Mouse (Mus musculus) hindbrain, embryonic 15.5 days (tissue): ENCODE measurements around the gene Iqsec2. TPM values are rescaled to one million over a fixed set of nuclear protein-coding genes. Genes with fewer than 3 reads are reported as not detected.
"Not testable (repeated sequence)": the region's sequence is repeated elsewhere in the genome, so short reads cannot be mapped to it uniquely, and the experiment has no call there.

Experiments used
- ATAC-seq: fragments of 200-750 bp; cut with Nextera tagmentation; 2 replicates; pipeline ENCODE4 v1.8.0; 2017; ENCODE audit warnings: low read depth, moderate number of reproducible peaks, moderate TSS enrichment; ENCODE audit not compliant: low FRiP score
- H3K27ac ChIP-seq: fragments of 300-500 bp; sonication (generic); replicated peaks from 2 replicates; pipeline ENCODE4 v1.5.1; 2015; ENCODE audit warnings: mild to moderate bottlenecking, inconsistent platforms
- H3K27me3 ChIP-seq: fragments of 300-500 bp; sonication (generic); 2 replicates; pipeline ENCODE4 v1.6.1; 2015; ENCODE audit warnings: control low read depth, inconsistent platforms
- H3K36me3 ChIP-seq: fragments of 300-500 bp; sonication (generic); 2 replicates; pipeline ENCODE4 v1.6.1; 2015; ENCODE audit warnings: control low read depth, inconsistent platforms
- H3K4me1 ChIP-seq: fragments of 300-500 bp; sonication (generic); replicated peaks from 2 replicates; pipeline ENCODE4 v1.6.1; 2015; ENCODE audit warnings: control low read depth, inconsistent platforms
- H3K4me2 ChIP-seq: fragments of 300-500 bp; sonication (generic); 2 replicates; pipeline ENCODE4 v1.6.1; 2015; ENCODE audit warnings: moderate library complexity, mild to moderate bottlenecking, inconsistent platforms
- H3K4me3 ChIP-seq: fragments of 300-500 bp; sonication (generic); 2 replicates; pipeline ENCODE4 v1.5.1; 2015; ENCODE audit warnings: mild to moderate bottlenecking, inconsistent platforms
- H3K9ac ChIP-seq: fragments of 300-500 bp; sonication (generic); 2 replicates; pipeline ENCODE4 v1.6.1; 2015; ENCODE audit warnings: inconsistent platforms
- H3K9me3 ChIP-seq: fragments of 300-500 bp; sonication (generic); 2 replicates; pipeline ENCODE4 v1.6.1; 2016; ENCODE audit warnings: control low read depth, inconsistent platforms
- WGBS: fragments of 180-500 bp; shearing (Covaris S2); methylation state at CpG from one replicate; pipeline ENCODE4 v1.1.7; 2015; 5-methylcytosine and 5-hydroxymethylcytosine counted together
- polyA plus RNA-seq: library from polyadenylated mRNA; unstranded; fragments of >200 nt; fragmentation: Nextera tagmentation; extraction: Ambion mirVana; gene quantifications from 2 replicates; pipeline ENCODE4 v1.2.1, GENCODE M21; 2015

Iqsec2 gene
- polyA plus RNA-seq, 1 experiment from 2014 or later = 8.7 TPM

DNA sequence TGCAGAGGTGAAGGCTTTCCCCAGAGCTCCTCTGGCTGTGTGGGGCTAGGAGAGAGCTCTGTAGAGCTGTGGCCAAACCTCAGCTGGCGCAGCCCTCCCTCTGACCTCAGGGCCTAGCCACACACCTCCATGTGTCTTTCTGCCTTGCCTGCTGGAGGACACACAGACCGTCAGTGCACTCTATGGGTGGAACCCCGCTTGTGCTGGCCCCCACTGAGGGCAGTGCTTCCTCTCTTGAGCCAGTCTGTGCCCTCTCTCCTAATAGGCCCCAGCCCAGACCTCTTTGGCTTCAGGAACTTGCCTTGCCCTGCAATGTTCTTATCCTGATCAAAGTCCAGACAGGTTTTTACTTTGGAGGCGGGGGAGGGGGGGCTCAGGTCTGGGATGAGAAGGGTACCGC lies 80.2 kb downstream of the Iqsec2 start:
- Histone ChIP-seq H3K36me3 (peaks cover 3% of the 10 kb centered on the region; the same call in 1 of the 2 replicates), H3K4me3 (no peak overlapping the region), H3K27me3 (peaks cover 55% of the 10 kb centered on the region), H3K4me1 (no peaks in the 10 kb centered on the region), H3K27ac (no peak overlapping the region), H3K9me3 (no peaks in the 10 kb centered on the region), H3K9ac (no peak overlapping the region), H3K4me2 (no peak overlapping the region)
- 0 out of 2 replicates have a peak, but pooled peaks have one; percentile 23 for ATAC-seq
- WGBS = 75% methylated on average over 5 of the region's 5 CpGs

DNA sequence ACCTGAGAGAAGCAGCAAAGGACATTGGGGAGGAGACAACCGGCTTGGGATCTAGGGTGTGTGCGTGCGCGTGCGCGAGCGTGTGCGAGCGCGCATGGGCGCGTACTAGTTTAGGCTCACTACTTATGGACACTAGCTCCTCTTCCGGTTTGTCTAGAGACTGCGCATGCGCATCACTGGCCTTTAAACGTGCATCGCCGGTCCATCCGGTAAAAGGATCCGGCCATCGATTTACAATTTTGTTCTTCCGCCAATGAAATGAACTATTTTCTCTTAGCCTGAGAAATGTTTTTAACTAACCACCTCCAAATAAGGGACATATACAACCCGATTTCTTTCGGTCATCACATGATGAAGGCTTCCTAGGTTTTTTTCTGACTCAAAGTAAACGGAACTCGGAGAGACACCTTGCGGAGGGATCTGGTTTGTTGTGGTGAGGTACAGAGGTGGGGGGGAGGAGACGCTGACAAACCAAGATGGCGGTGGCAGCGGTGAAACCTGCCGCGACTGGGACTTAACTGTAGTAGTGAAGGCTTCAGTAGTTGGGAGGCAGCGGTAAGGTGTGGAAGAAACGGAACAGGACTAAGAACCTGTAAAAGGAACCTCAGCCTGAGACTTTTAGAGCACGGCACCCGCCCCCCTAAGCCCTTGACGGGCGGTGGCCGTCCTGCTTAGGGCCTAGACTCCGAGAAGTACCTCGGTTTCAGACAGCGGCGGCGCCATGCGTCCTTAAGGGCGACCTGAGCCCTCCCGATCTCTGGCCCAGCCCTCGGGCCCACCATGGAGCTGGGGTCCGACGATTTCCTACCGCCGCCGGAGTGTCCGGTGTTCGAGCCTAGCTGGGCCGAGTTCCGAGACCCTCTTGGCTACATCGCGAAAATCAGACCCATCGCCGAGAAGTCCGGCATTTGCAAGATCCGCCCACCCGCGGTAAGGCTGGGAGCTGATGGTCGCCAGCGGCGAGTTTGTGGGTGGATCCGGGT lies 89.0 kb downstream of the Iqsec2 start, which contains the start of gene Kdm5c:
TSS of gene Kdm5c (plus strand) at position 240 of the 983 bp plus-strand sequence.
- Histone ChIP-seq H3K27me3 (peaks cover 6% of the 10 kb centered on the region; the same call in 1 of the 2 replicates), H3K36me3 (no peaks in the 10 kb centered on the region), H3K9me3 (no peaks in the 10 kb centered on the region), H3K27ac (peak within 1 kb of the TSS; percentile 76), H3K4me2 (peak within 1 kb of the TSS; percentile 78), H3K9ac (peak within 1 kb of the TSS; percentile 83), H3K4me3 (peak within 1 kb of the TSS; percentile 93), H3K4me1 (peaks cover 24% of the 10 kb centered on the region)
- under 1% methylated on average over 56 of the region's 69 CpGs for WGBS
- ATAC-seq = peak; percentile 98

DNA sequence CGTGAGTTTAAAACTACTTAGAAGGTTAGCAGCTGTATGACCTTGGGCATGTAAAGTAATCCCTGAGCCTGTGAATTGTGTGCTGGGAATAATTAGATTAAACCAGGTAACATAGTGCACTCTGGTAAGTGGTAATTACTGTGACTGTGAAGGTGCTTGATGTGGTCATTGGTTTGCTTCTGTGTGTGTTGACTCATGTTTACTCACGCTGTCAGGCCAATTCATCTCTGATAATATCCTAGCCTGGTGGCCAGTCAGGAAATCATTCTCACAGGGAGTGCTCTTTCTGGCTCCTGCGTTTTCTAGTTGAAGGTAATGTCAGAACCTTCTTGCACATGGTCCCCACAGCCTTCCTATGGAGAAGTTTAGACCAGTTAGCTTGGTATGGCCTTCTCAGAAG lies 90.1 kb downstream of the Iqsec2 start:
- Histone ChIP-seq H3K27me3 (peaks cover 3% of the 10 kb centered on the region; the same call in 1 of the 2 replicates), H3K27ac (no peak overlapping the region), H3K4me1 (peaks cover 24% of the 10 kb centered on the region), H3K9me3 (no peaks in the 10 kb centered on the region), H3K36me3 (peaks cover 4% of the 10 kb centered on the region), H3K4me3 (peak overlapping the region; percentile 93), H3K9ac (peak overlapping the region; percentile 83), H3K4me2 (peak overlapping the region; percentile 78)
- WGBS = 39% methylated on average over 3 of the region's 3 CpGs
- ATAC-seq = no peak

DNA sequence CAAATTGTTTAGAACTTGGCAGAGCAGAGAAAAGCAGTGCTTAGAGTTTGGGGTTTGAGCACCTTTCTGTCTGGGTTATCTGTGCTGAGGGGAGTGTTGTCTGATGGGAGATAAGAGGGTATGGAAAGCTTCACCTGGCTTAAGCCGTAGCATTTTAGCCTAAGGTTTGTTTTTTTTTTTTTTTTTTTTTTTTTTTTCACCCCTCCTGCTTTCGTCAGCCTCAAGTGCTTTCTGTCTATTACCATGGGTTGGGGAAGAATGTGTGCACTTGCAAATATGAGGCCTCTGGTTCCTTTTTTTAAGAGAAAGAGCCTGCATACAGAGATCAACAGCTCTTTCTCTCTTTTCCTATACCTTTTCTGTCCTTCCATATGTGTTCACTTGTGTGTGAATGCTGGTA lies 91.7 kb downstream of the Iqsec2 start:
- Histone ChIP-seq H3K9me3 (no peaks in the 10 kb centered on the region), H3K27ac (no peak overlapping the region), H3K4me2 (peak overlapping the region; percentile 78; the same call in 1 of the 2 replicates), H3K9ac (no peak overlapping the region), H3K36me3 (peaks cover 18% of the 10 kb centered on the region), H3K27me3 (no peaks in the 10 kb centered on the region; the same call in 1 of the 2 replicates), H3K4me3 (no peak overlapping the region), H3K4me1 (peaks cover 24% of the 10 kb centered on the region)
- ATAC-seq = no peak
- WGBS = 81% methylated on average over 2 of the region's 2 CpGs

DNA sequence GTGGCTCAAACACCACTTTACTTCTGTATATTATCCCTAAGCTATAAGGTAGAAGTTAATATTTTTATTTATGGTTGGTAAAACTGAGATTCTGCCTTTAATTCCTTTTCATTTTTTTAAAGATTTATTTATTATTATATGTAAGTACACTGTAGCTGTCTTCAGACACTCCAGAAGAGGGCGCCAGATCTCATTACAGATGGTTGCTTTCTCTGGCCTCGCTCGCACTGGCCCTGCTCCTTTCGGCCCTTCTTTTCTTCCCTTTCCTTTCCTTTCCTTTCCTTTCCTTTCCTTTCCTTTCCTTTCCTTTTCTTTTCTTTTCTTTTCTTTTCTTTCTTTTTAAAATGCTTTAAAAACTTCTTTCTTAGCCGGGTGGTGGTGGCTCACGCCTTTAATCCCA lies 99.1 kb downstream of the Iqsec2 start:
- H3K9me3 ChIP-seq, H3K9ac ChIP-seq, H3K27ac ChIP-seq, H3K4me2 ChIP-seq, H3K27me3 ChIP-seq, ATAC-seq, H3K4me3 ChIP-seq, H3K4me1 ChIP-seq: not testable (repeated sequence)
- 85% methylated on average over 6 of the region's 6 CpGs for WGBS
- peaks cover 82% of the 10 kb centered on the region for H3K36me3 ChIP-seq

DNA sequence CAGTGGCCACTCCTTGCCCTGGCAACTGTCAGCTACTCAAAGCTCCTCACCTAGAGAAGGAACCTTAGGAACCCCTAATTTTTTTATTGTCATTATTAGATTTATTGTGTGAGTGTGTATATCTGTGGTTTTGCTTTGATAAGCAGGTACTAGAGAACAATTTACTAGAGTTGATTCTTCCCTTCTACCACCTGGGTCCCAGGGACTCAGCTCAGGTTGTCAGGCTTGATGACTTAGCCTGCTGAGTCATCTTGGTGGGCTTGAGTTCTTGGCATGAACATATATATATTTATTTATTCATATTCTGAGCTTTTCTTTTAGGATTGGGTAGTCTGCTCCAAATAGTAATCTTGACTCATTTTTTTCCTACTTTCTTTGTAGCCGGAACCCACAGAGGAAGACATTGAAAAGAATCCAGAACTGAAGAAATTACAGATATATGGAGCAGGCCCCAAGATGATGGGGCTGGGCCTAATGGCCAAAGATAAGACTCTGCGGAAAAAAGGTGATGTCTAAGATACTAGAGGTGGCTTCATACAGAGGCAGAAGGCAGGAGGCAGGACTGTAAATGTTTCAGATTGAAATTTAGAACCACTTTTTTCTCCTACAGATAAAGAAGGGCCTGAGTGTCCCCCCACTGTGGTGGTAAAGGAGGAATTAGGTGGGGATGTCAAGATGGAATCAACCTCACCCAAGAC lies 100.6 kb downstream of the Iqsec2 start:
- WGBS = 96% methylated on average over 2 of the region's 2 CpGs
- H3K9ac ChIP-seq = no peak overlapping the region
- H3K27ac ChIP-seq = no peak overlapping the region
- peaks cover 85% of the 10 kb centered on the region for H3K36me3 ChIP-seq
- ATAC-seq = no peak
- no peaks in the 10 kb centered on the region for H3K4me1 ChIP-seq
- H3K27me3 ChIP-seq = no peaks in the 10 kb centered on the region
- no peaks in the 10 kb centered on the region for H3K9me3 ChIP-seq
- H3K4me2 ChIP-seq = no peak overlapping the region
- no peak overlapping the region for H3K4me3 ChIP-seq

DNA sequence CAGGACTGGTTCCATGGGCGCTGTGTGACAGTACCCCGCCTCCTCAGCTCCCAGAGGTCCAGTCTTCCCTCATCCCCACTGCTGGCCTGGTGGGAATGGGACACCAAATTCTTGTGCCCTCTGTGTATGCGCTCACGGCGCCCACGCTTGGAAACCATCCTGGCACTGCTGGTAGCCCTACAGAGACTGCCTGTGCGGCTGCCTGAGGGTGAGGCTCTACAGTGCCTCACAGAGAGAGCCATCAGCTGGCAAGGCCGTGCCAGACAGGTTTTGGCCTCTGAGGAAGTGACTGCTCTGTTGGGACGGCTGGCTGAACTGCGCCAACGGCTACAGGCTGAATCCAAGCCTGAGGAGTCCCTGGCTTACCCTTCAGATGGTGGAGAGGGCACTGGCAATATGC lies 127.1 kb downstream of the Iqsec2 start:
- no peak for ATAC-seq
- no peak overlapping the region for H3K4me2 ChIP-seq
- H3K4me1 ChIP-seq = no peaks in the 10 kb centered on the region
- H3K9me3 ChIP-seq = no peaks in the 10 kb centered on the region
- no peak overlapping the region for H3K4me3 ChIP-seq
- no peak overlapping the region for H3K27ac ChIP-seq
- 95% methylated on average over 11 of the region's 11 CpGs for WGBS
- no peaks in the 10 kb centered on the region for H3K27me3 ChIP-seq
- peaks cover 84% of the 10 kb centered on the region for H3K36me3 ChIP-seq
- H3K9ac ChIP-seq = no peak overlapping the region

Other genes with a start within 250 kb of the Iqsec2 start
- gene Hsd17b10, start 142.4 kb upstream of the Iqsec2 start, polyA plus RNA-seq = 114 and 125 TPM in 2 replicates
- 2.0 and 2.5 TPM in 2 replicates for gene Ribc1, start 128.0 kb upstream of the Iqsec2 start, polyA plus RNA-seq
- gene Smc1a, start 127.8 kb upstream of the Iqsec2 start, polyA plus RNA-seq = 70.7 and 77.4 TPM in 2 replicates
- 31.0 and 31.3 TPM in 2 replicates for gene Kdm5c, start 88.8 kb downstream of the Iqsec2 start, polyA plus RNA-seq
- gene Kantr, start 183.2 kb downstream of the Iqsec2 start, polyA plus RNA-seq = 30.3 and 32.9 TPM in 2 replicates
- gene Tspyl2, start 198.2 kb downstream of the Iqsec2 start, polyA plus RNA-seq = 53.1 and 63.9 TPM in 2 replicates
- gene Gpr173, start 224.4 kb downstream of the Iqsec2 start, polyA plus RNA-seq = 10.3 and 10.5 TPM in 2 replicates